Mouse (Mus musculus) liver, embryonic 14.5 days (tissue): ENCODE measurements around the gene Esam. TPM values are rescaled to one million over a fixed set of nuclear protein-coding genes. Genes with fewer than 3 reads are reported as not detected.

Source experiments
- ATAC-seq: fragments of 200-750 bp; cut with Nextera tagmentation; 2 replicates; pipeline ENCODE4 v1.8.0; 2017; ENCODE audit warnings: moderate number of reproducible peaks, mild to moderate bottlenecking, moderate library complexity; ENCODE audit not compliant: insufficient read depth
- DNase-seq, 3 experiments: peaks; one replicate each; pipeline ENCODE4 v3.0.0-alpha.2; 2012 to 2013; ENCODE audit warnings: low read depth in 3 of 3, low spot score in 3 of 3
- H3K27ac ChIP-seq: fragments of 300-500 bp; sonication (generic); 2 replicates; pipeline ENCODE4 v1.5.1; 2014; ENCODE audit warnings: moderate library complexity, mild to moderate bottlenecking, control low read depth, inconsistent platforms
- H3K27me3 ChIP-seq: fragments of 300-500 bp; sonication (generic); 2 replicates; pipeline ENCODE4 v1.6.1; 2014; ENCODE audit warnings: mild to moderate bottlenecking, low read length, moderate library complexity; ENCODE audit not compliant: control insufficient read depth, insufficient read depth
- H3K36me3 ChIP-seq: fragments of 300-500 bp; sonication (generic); replicated peaks from 2 replicates; pipeline ENCODE4 v1.6.1; 2014; ENCODE audit warnings: low read depth; ENCODE audit not compliant: control insufficient read depth, insufficient read depth
- H3K4me1 ChIP-seq, 2 experiments: fragments of 200-500 bp in 1 of 2; fragments of 300-500 bp in 1 of 2; sonication (generic) in 1 of 2; replicated peaks; 2 replicates each; pipeline ENCODE4 v1.6.1; 2012 to 2014; ENCODE audit warnings: antibody characterized with exemption in 1 of 2, inconsistent platforms in 1 of 2, low read length in 1 of 2; ENCODE audit not compliant: control insufficient read depth in 2 of 2, insufficient read depth in 2 of 2
- H3K4me2 ChIP-seq: fragments of 300-500 bp; sonication (generic); 2 replicates; pipeline ENCODE4 v1.6.1; 2014; ENCODE audit warnings: low read depth, mild to moderate bottlenecking, control low read depth, moderate library complexity
- H3K4me3 ChIP-seq, 2 experiments: fragments of 200-500 bp in 1 of 2; fragments of 300-500 bp in 1 of 2; sonication (generic) in 1 of 2; 2 replicates each; pipeline ENCODE4 v1.5.1; 2012 to 2014; ENCODE audit warnings: low read depth in 2 of 2, low read length in 2 of 2, mild to moderate bottlenecking in 2 of 2, control low read depth in 1 of 2, inconsistent platforms in 1 of 2, moderate library complexity in 1 of 2; ENCODE audit not compliant: insufficient read depth in 1 of 2
- H3K9ac ChIP-seq: fragments of 300-500 bp; sonication (generic); replicated peaks from 2 replicates; pipeline ENCODE4 v1.6.1; 2014; ENCODE audit warnings: mild to moderate bottlenecking, control low read depth, moderate library complexity
- H3K9me3 ChIP-seq: fragments of 300-500 bp; sonication (generic); 2 replicates; pipeline ENCODE4 v1.6.1; 2016; ENCODE audit warnings: low read length, mixed read lengths; ENCODE audit not compliant: control insufficient read depth
- CTCF ChIP-seq: IDR thresholded peaks from 2 replicates; pipeline ENCODE4 v1.5.1; 2016; ENCODE audit warnings: antibody characterized with exemption, low read depth, control low read depth
- EP300 ChIP-seq: IDR thresholded peaks from 2 replicates; pipeline ENCODE4 v1.6.1; 2016; ENCODE audit warnings: antibody characterized with exemption, low read depth
- WGBS: fragments of 180-500 bp; shearing (Covaris S2); extraction: QIAGEN DNeasy Blood & Tissue Kit; methylation state at CpG from one replicate; pipeline ENCODE4 v1.1.7; 2014; ENCODE audit not compliant: insufficient replicate concordance; 5-methylcytosine and 5-hydroxymethylcytosine counted together
- polyA plus RNA-seq, 2 experiments: library from polyadenylated mRNA; depleted of rRNA in 1 of 2; stranded (reverse) in 1 of 2; unstranded in 1 of 2; fragments of >200 nt; fragmentation: Nextera tagmentation in 1 of 2; extraction: Ambion mirVana in 1 of 2; gene quantifications; 2 replicates each; pipeline versions ENCODE4 v1.2.1 to v1.2.3; 2012 to 2014

Gene Esam
- polyA plus RNA-seq, 2 experiments: 7.3 to 9.9 TPM

- WGBS: 2% methylated on average over 32 of the region's 32 CpGs
- Histone ChIP-seq H3K27me3 (peaks cover 50% of the 10 kb centered on the region), H3K4me1 (peaks cover 0 to 2% of the 10 kb centered on the region in 2 experiments; a peak in 1 of 4 replicates), H3K4me2 (peak overlapping the region; percentile 36), H3K36me3 (no peaks in the 10 kb centered on the region), H3K27ac (no peak overlapping the region), H3K9ac (no peak overlapping the region), H3K9me3 (no peaks in the 10 kb centered on the region), H3K4me3 (peak overlapping the region; percentile 21 to 40)
- no peak for DNase-seq
- peak; percentile 60 for ATAC-seq
- TF ChIP-seq CTCF (peak; percentile 43), EP300 (no peak)
Measured at GRCm38 (mm10) chr9:37530031-37530887, 2.4 kb downstream of the Esam start.

- peaks cover 50% of the 10 kb centered on the region for H3K27me3 ChIP-seq
- 8% methylated on average over 31 of the region's 31 CpGs for WGBS
Measured at GRCm38 (mm10) chr9:37530888-37531705, 3.2 kb downstream of the Esam start.

GRCm38 (mm10) chr9:37536851-37537250 is 9.0 kb downstream of the Esam start:
- no peak for ATAC-seq
- H3K4me1 ChIP-seq: no peaks in the 10 kb centered on the region; a peak in 1 of 4 replicates
- peaks cover 3% of the 10 kb centered on the region for H3K27me3 ChIP-seq
- no peaks in the 10 kb centered on the region for H3K36me3 ChIP-seq
- no peak overlapping the region for H3K27ac ChIP-seq
- no peak overlapping the region for H3K4me2 ChIP-seq
- H3K9ac ChIP-seq: no peak overlapping the region
- no peak overlapping the region for H3K4me3 ChIP-seq
- no peaks in the 10 kb centered on the region for H3K9me3 ChIP-seq
- no peak for TF ChIP-seq CTCF
- TF ChIP-seq EP300: no peak
- 45% methylated on average over 4 of the region's 4 CpGs for WGBS
- DNase-seq: no peak

More at GRCm38 (mm10) chr9:37530888-37531705, 3.2 kb downstream of the Esam start:
- H3K4me2 ChIP-seq: peak overlapping the region; percentile 36
- H3K4me1 ChIP-seq: peaks cover 0 to 2% of the 10 kb centered on the region in 2 experiments; a peak in 1 of 4 replicates
- H3K9me3 ChIP-seq: no peaks in the 10 kb centered on the region
- no peaks in the 10 kb centered on the region for H3K36me3 ChIP-seq
- no peak for DNase-seq
- no peak overlapping the region for H3K9ac ChIP-seq
- peak; percentile 40; the same call in 1 of the 2 replicates for TF ChIP-seq CTCF
- no peak for TF ChIP-seq EP300
- H3K4me3 ChIP-seq: peak overlapping the region; percentile 0 to 40; a peak in 3 of 4 replicates
- peak; percentile 36; the same call in 1 of the 2 replicates for ATAC-seq
- H3K27ac ChIP-seq: no peak overlapping the region

GRCm38 (mm10) chr9:37537658-37538250 is 9.9 kb downstream of the Esam start:
- Histone ChIP-seq H3K36me3 (no peaks in the 10 kb centered on the region), H3K4me3 (no peak overlapping the region), H3K9ac (no peak overlapping the region), H3K9me3 (no peaks in the 10 kb centered on the region), H3K4me1 (no peaks in the 10 kb centered on the region), H3K27ac (no peak overlapping the region), H3K27me3 (peaks cover 3% of the 10 kb centered on the region), H3K4me2 (no peak overlapping the region)
- TF ChIP-seq EP300 (no peak), CTCF (no peak)
- ATAC-seq (no peak), DNase-seq (no peak)
- 47% methylated on average over 5 of the region's 5 CpGs for WGBS
